Mouse (Mus musculus) liver, embryonic 15.5 days (tissue): ENCODE measurements around the gene Tssk6. TPM values are rescaled to one million over a fixed set of nuclear protein-coding genes. Genes with fewer than 3 reads are reported as not detected.

Experiments used
- ATAC-seq: fragments of 200-750 bp; cut with Nextera tagmentation; 2 replicates; pipeline ENCODE4 v1.8.0; 2017; ENCODE audit warnings: moderate number of reproducible peaks, mild to moderate bottlenecking, moderate library complexity; ENCODE audit not compliant: insufficient read depth
- H3K27ac ChIP-seq: fragments of 300-500 bp; sonication (generic); replicated peaks from 2 replicates; pipeline ENCODE4 v1.5.1; 2015; ENCODE audit warnings: mild to moderate bottlenecking, inconsistent platforms
- H3K27me3 ChIP-seq: fragments of 300-500 bp; sonication (generic); 2 replicates; pipeline ENCODE4 v1.6.1; 2015; ENCODE audit warnings: mild to moderate bottlenecking, inconsistent platforms
- H3K36me3 ChIP-seq: fragments of 300-500 bp; sonication (generic); replicated peaks from 2 replicates; pipeline ENCODE4 v1.6.1; 2015; ENCODE audit warnings: moderate library complexity, mild to moderate bottlenecking, inconsistent platforms
- H3K4me1 ChIP-seq: fragments of 300-500 bp; sonication (generic); replicated peaks from 2 replicates; pipeline ENCODE4 v1.6.1; 2015; ENCODE audit warnings: inconsistent platforms
- H3K4me2 ChIP-seq: fragments of 300-500 bp; sonication (generic); 2 replicates; pipeline ENCODE4 v1.6.1; 2015; ENCODE audit warnings: moderate library complexity, mild to moderate bottlenecking, inconsistent platforms
- H3K4me3 ChIP-seq: fragments of 300-500 bp; sonication (generic); replicated peaks from 2 replicates; pipeline ENCODE4 v1.5.1; 2015; ENCODE audit warnings: mild to moderate bottlenecking, inconsistent platforms
- H3K9ac ChIP-seq: fragments of 300-500 bp; sonication (generic); 2 replicates; pipeline ENCODE4 v1.6.1; 2015; ENCODE audit warnings: moderate library complexity, mild to moderate bottlenecking, inconsistent platforms
- H3K9me3 ChIP-seq: fragments of 300-500 bp; sonication (generic); replicated peaks from 2 replicates; pipeline ENCODE4 v1.6.1; 2016; ENCODE audit warnings: inconsistent platforms
- WGBS: fragments of 180-500 bp; shearing (Covaris S2); methylation state at CpG from one replicate; pipeline ENCODE4 v1.1.7; 2015; ENCODE audit warnings: mixed read lengths; ENCODE audit not compliant: insufficient replicate concordance; 5-methylcytosine and 5-hydroxymethylcytosine counted together
- polyA plus RNA-seq: library from polyadenylated mRNA; unstranded; fragments of >200 nt; fragmentation: Nextera tagmentation; extraction: Ambion mirVana; gene quantifications from 2 replicates; pipeline ENCODE4 v1.2.1, GENCODE M21; 2015

Gene Tssk6
- polyA plus RNA-seq, 1 experiment from 2014 or later: 2.1 TPM

DNA sequence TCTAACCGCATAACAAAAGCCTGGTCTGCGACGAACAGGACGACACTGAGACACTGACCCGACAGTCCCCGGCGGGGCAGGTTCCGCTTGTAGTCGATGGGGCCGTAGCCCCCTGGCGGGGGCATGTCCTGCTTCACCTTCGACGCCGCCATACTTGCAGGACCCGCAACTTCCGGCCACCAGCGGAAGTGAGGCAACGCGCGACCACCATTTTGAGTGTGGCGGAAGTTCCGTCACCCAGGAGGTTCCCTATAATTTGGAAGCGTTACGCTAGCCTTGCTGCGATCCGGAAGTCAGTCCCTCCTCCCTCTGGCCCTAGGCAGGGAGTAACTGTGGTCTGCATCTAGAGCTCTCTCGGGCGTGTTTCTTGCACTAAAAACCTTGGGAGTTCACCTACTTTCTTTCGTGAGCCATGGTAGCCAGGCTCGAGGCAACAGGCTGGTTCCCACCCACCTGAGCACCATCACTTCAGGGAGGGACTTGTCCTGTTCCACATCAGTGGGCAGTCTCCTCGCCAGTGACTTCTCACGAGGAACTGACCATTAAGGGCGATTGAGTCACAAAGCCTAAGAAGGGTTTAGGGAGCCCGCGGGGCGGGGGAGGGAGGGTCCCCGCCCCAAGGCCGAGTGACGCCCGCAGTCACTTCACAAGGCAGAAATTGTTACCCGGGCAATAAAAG lies 361 bp upstream of the Tssk6 start:
- H3K36me3 ChIP-seq: peaks cover 8% of the 10 kb centered on the region; the same call in 1 of the 2 replicates
- peaks cover 82% of the 10 kb centered on the region for H3K4me1 ChIP-seq
- H3K4me2 ChIP-seq: peak overlapping the region; percentile 99
- H3K27ac ChIP-seq: peak overlapping the region; percentile 96
- no peaks in the 10 kb centered on the region for H3K9me3 ChIP-seq
- under 1% methylated on average over 41 of the region's 41 CpGs for WGBS
- H3K9ac ChIP-seq: peak overlapping the region; percentile 88
- H3K27me3 ChIP-seq: no peaks in the 10 kb centered on the region
- peak; percentile 64 for ATAC-seq
- peak overlapping the region; percentile 65 for H3K4me3 ChIP-seq

DNA sequence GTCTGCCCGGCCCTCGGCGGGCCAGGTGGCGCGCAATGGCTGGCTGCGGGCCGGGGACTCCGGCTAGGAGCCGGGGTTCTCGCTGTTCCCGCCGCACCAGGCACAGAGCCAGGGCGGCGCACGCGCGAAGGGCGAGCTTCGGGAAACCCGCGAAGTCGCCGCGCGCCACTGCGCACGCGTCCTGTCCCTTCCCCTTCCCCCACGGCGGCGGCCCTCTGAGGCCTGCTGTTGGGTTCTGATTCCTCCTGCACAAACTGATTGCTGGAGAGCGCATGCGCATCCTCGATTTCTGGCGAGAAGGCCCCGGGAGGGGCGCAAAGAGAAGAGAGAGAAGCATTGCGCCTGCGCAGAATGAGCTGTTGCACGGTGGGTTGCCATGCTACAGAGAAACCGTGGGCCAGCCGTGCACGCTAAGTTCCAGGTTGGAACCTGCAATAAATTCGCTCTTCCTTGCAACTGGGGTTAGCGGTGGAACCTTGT lies 1.1 kb downstream of the Tssk6 start:
- under 1% methylated on average over 45 of the region's 45 CpGs for WGBS
- Histone ChIP-seq H3K36me3 (peaks cover 11% of the 10 kb centered on the region), H3K4me3 (peak overlapping the region; percentile 65), H3K27me3 (no peaks in the 10 kb centered on the region), H3K4me1 (peaks cover 67% of the 10 kb centered on the region), H3K9me3 (no peaks in the 10 kb centered on the region), H3K4me2 (peak overlapping the region; percentile 99), H3K9ac (peak overlapping the region; percentile 88), H3K27ac (peak overlapping the region; percentile 96)
- peak; percentile 84 for ATAC-seq

GRCm38 (mm10) chr8:69904096-69904495 lies 2.1 kb downstream of the Tssk6 start:
- ATAC-seq: no peak
- H3K27ac ChIP-seq: no peak overlapping the region
- H3K27me3 ChIP-seq: no peaks in the 10 kb centered on the region
- no peaks in the 10 kb centered on the region for H3K9me3 ChIP-seq
- H3K4me2 ChIP-seq: peak overlapping the region; percentile 99
- H3K4me3 ChIP-seq: no peak overlapping the region
- WGBS: 81% methylated on average over 8 of the region's 8 CpGs
- H3K36me3 ChIP-seq: peaks cover 21% of the 10 kb centered on the region
- no peak overlapping the region for H3K9ac ChIP-seq
- H3K4me1 ChIP-seq: peaks cover 58% of the 10 kb centered on the region

GRCm38 (mm10) chr8:69906260-69906659 lies 4.3 kb downstream of the Tssk6 start:
- WGBS: 88% methylated on average over 2 of the region's 2 CpGs
- Histone ChIP-seq H3K36me3 (peaks cover 43% of the 10 kb centered on the region), H3K9me3 (no peaks in the 10 kb centered on the region), H3K27me3 (no peaks in the 10 kb centered on the region), H3K27ac (no peak overlapping the region), H3K9ac (no peak overlapping the region), H3K4me2 (no peak overlapping the region), H3K4me3 (no peak overlapping the region), H3K4me1 (peaks cover 42% of the 10 kb centered on the region)
- ATAC-seq: no peak

GRCm38 (mm10) chr8:69907106-69907505 lies 5.1 kb downstream of the Tssk6 start:
- no peak overlapping the region for H3K4me3 ChIP-seq
- H3K27me3 ChIP-seq: no peaks in the 10 kb centered on the region
- no peaks in the 10 kb centered on the region for H3K9me3 ChIP-seq
- ATAC-seq: no peak
- no peak overlapping the region for H3K9ac ChIP-seq
- H3K27ac ChIP-seq: 0 out of 2 replicates have a peak overlapping the region, but pooled peaks have one; percentile 2
- H3K4me1 ChIP-seq: peaks cover 39% of the 10 kb centered on the region
- no peak overlapping the region for H3K4me2 ChIP-seq
- 78% methylated on average over 2 of the region's 2 CpGs for WGBS
- peaks cover 51% of the 10 kb centered on the region for H3K36me3 ChIP-seq

- H3K4me1 ChIP-seq: 0 out of 2 replicates have a peak, but pooled peaks cover 3% of the 10 kb centered on the region
- H3K36me3 ChIP-seq: peaks cover 99% of the 10 kb centered on the region
- no peak overlapping the region for H3K27ac ChIP-seq
- no peaks in the 10 kb centered on the region for H3K27me3 ChIP-seq
- ATAC-seq: no peak
- no peak overlapping the region for H3K4me2 ChIP-seq
- no peak overlapping the region for H3K9ac ChIP-seq
- no peak overlapping the region for H3K4me3 ChIP-seq
- H3K9me3 ChIP-seq: no peaks in the 10 kb centered on the region
- 84% methylated on average over 13 of the region's 13 CpGs for WGBS
These were observed 9.9 kb downstream of the Tssk6 start for GRCm38 (mm10) chr8:69911917-69912316.

- H3K9ac ChIP-seq: no peak overlapping the region
- H3K27me3 ChIP-seq: no peaks in the 10 kb centered on the region
- no peak overlapping the region for H3K4me2 ChIP-seq
- ATAC-seq: no peak
- H3K36me3 ChIP-seq: peaks cover 100% of the 10 kb centered on the region
- WGBS: 80% methylated on average over 12 of the region's 12 CpGs
- peaks cover 4% of the 10 kb centered on the region; the same call in 1 of the 2 replicates for H3K4me1 ChIP-seq
- H3K9me3 ChIP-seq: no peaks in the 10 kb centered on the region
- H3K27ac ChIP-seq: no peak overlapping the region
- H3K4me3 ChIP-seq: no peak overlapping the region
These were observed 10.6 kb downstream of the Tssk6 start for GRCm38 (mm10) chr8:69912478-69913074.

DNA sequence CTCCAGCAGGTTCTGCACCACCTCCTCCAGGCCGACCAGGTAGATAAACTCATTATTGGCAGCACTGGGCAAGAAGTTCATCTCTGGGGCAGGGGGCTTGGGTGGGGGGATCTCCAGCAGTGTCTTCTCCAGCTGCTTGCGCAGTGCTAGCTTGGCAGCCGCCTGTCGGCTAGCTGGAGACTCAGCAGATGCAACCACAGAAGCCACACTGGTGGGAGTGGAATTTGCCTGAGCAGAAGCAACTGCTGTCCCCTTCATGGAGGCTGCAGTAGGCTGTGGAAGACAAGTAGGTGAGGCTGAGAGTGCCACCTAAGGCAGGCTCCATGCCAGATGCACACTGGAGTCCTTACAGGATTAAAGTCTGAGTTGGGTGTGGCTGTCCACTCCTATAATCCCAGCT lies 12.5 kb downstream of the Tssk6 start:
- ATAC-seq: no peak
- peaks cover 23% of the 10 kb centered on the region for H3K4me1 ChIP-seq
- no peak overlapping the region for H3K4me2 ChIP-seq
- no peak overlapping the region for H3K4me3 ChIP-seq
- H3K27ac ChIP-seq: no peak overlapping the region
- H3K27me3 ChIP-seq: no peaks in the 10 kb centered on the region
- 68% methylated on average over 4 of the region's 4 CpGs for WGBS
- H3K9me3 ChIP-seq: no peaks in the 10 kb centered on the region
- H3K9ac ChIP-seq: no peak overlapping the region
- peaks cover 87% of the 10 kb centered on the region for H3K36me3 ChIP-seq

DNA sequence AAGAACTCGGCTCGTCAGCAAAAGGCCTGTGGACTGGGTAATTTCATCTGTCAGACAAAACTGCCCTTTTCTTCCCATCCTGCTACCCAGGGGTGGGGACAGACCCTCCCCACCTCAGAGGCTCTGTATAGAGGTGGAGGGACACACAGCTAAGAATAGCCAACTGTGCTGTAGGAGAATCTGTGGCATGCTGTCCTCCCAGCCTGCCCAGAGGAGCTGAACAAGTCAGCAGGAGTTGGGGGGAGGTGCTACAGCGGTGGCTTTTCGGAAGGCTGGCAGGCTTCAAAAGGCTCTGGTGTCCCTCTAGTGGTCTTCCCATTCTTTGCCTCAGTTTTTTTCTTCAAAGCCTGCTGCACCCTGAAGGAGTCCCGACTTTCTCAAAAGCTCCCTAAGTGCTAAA lies 13.8 kb downstream of the Tssk6 start:
- H3K27me3 ChIP-seq: no peaks in the 10 kb centered on the region
- H3K4me3 ChIP-seq: no peak overlapping the region
- WGBS: 64% methylated on average over 5 of the region's 5 CpGs
- H3K36me3 ChIP-seq: peaks cover 75% of the 10 kb centered on the region
- no peaks in the 10 kb centered on the region for H3K9me3 ChIP-seq
- no peak overlapping the region for H3K9ac ChIP-seq
- ATAC-seq: no peak
- no peak overlapping the region for H3K4me2 ChIP-seq
- H3K4me1 ChIP-seq: peaks cover 36% of the 10 kb centered on the region
- H3K27ac ChIP-seq: no peak overlapping the region

- no peak overlapping the region for H3K27ac ChIP-seq
- H3K36me3 ChIP-seq: peaks cover 47% of the 10 kb centered on the region
- no peak for ATAC-seq
- H3K27me3 ChIP-seq: no peaks in the 10 kb centered on the region
- H3K9ac ChIP-seq: no peak overlapping the region
- no peaks in the 10 kb centered on the region for H3K9me3 ChIP-seq
- peaks cover 61% of the 10 kb centered on the region for H3K4me1 ChIP-seq
- H3K4me3 ChIP-seq: no peak overlapping the region
- no peak overlapping the region for H3K4me2 ChIP-seq
These were observed 16.5 kb downstream of the Tssk6 start for GRCm38 (mm10) chr8:69918506-69918905.

DNA sequence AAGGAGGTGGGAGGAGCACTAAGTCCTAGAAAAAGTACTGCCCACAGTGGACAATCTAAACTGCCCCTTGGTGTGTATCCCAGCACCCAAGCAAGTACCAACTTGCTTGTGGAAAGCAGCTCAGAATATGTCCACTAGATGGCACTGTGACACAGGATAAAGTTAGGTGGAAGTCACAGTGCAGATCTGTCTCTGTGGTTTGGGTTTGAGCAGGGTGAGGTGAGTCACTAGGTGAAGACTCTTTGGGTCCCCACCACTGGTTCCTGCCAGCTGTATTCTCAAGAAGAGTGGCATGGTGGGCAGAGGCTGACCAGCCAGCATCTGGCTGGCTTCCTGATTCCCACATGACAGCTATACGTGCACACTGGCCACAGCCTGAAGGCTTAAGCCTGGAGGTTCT lies 17.0 kb downstream of the Tssk6 start:
- Histone ChIP-seq H3K4me1 (peaks cover 66% of the 10 kb centered on the region), H3K9me3 (no peaks in the 10 kb centered on the region), H3K9ac (no peak overlapping the region), H3K4me3 (no peak overlapping the region), H3K4me2 (no peak overlapping the region), H3K27me3 (no peaks in the 10 kb centered on the region), H3K27ac (peak overlapping the region; percentile 83), H3K36me3 (peaks cover 42% of the 10 kb centered on the region)
- 0 out of 2 replicates have a peak, but pooled peaks have one; percentile 23 for ATAC-seq
- WGBS: 42% methylated on average over 1 of the region's 1 CpGs
